Mouse (Mus musculus) ES-E14 (cell line): ENCODE data around the gene Srebf1. TPM values are rescaled to one million over a fixed set of nuclear protein-coding genes. Genes with fewer than 3 reads are reported as not detected.

Source experiments
- DNase-seq: peaks from one replicate; pipeline ENCODE4 v3.0.0-alpha.2; 2013; ENCODE audit warnings: low read depth, low spot score
- H3K27ac ChIP-seq: 2 replicates; pipeline ENCODE4 v1.5.1; 2012; ENCODE audit warnings: low read depth, mild to moderate bottlenecking, low read length, moderate library complexity, mixed read lengths; ENCODE audit not compliant: poor library complexity, insufficient read depth, severe bottlenecking
- H3K36me3 ChIP-seq: 2 replicates; pipeline ENCODE4 v1.6.1; 2012; ENCODE audit warnings: mild to moderate bottlenecking, low read length, moderate library complexity, mixed read lengths; ENCODE audit not compliant: control insufficient read depth, poor library complexity, insufficient read depth, severe bottlenecking
- H3K4me1 ChIP-seq, 2 experiments: fragments of 150-350 bp in 1 of 2; sonication (generic) in 1 of 2; 2 replicates each; pipeline ENCODE4 v1.6.1; 2012; ENCODE audit warnings: low read length in 2 of 2, mild to moderate bottlenecking in 1 of 2, mixed read lengths in 1 of 2; ENCODE audit not compliant: control insufficient read depth in 2 of 2, insufficient read depth in 2 of 2, poor library complexity in 1 of 2
- H3K4me3 ChIP-seq, 2 experiments: fragments of 150-350 bp in 1 of 2; sonication (generic) in 1 of 2; 2 replicates each; pipeline ENCODE4 v1.5.1; 2012; ENCODE audit warnings: low read length in 2 of 2, low read depth in 1 of 2, mild to moderate bottlenecking in 1 of 2, mixed read lengths in 1 of 2; ENCODE audit not compliant: insufficient read depth in 1 of 2, poor library complexity in 1 of 2, severe bottlenecking in 1 of 2
- H3K9ac ChIP-seq: 2 replicates; pipeline ENCODE4 v1.6.1; 2012; ENCODE audit warnings: low read depth, mild to moderate bottlenecking, low read length, mixed read lengths; ENCODE audit not compliant: poor library complexity, insufficient read depth, severe bottlenecking
- H3K9me3 ChIP-seq: fragments of 150-350 bp; sonication (generic); 2 replicates; pipeline ENCODE4 v1.6.1; 2012; ENCODE audit warnings: low read depth, mild to moderate bottlenecking, low read length; ENCODE audit not compliant: control insufficient read depth, insufficient read depth
- CHD2 ChIP-seq: IDR thresholded peaks from 2 replicates; pipeline ENCODE4 v1.6.1; 2014; ENCODE audit warnings: mild to moderate bottlenecking, low read depth, low read length, inconsistent platforms
- HCFC1 ChIP-seq: IDR thresholded peaks from 2 replicates; pipeline ENCODE4 v1.6.1; 2012; ENCODE audit warnings: low read length, inconsistent platforms, borderline replicate concordance; ENCODE audit not compliant: insufficient read depth
- MAFK ChIP-seq: IDR thresholded peaks from 2 replicates; pipeline ENCODE4 v1.6.1; 2014; ENCODE audit warnings: mild to moderate bottlenecking, low read depth, low read length, inconsistent platforms; ENCODE audit not compliant: insufficient read depth
- ZC3H11A ChIP-seq: IDR thresholded peaks from 2 replicates; pipeline ENCODE4 v1.6.1; 2012; ENCODE audit warnings: low read depth, mild to moderate bottlenecking, inconsistent platforms, low read length, borderline replicate concordance
- ZNF384 ChIP-seq: IDR thresholded peaks from 2 replicates; pipeline ENCODE4 v1.6.1; 2012; ENCODE audit warnings: low read depth, low read length, inconsistent platforms
- in situ Hi-C, 2 experiments: fragments of 600-800 bp; cut with MboI; formaldehyde crosslinking; loops; one replicate each; pipeline ENCODE4 v1.15.1; 2025; ENCODE audit warnings: low sequenced_read_pairs in 2 of 2, inconsistent platforms in 1 of 2; ENCODE audit not compliant: unreplicated experiment in 2 of 2
- total RNA-seq: library from RNA; depleted of rRNA; stranded (reverse); fragments of 300-350 nt; gene quantifications from 2 replicates; pipeline ENCODE4 v1.2.3, GENCODE M21; 2012

The Srebf1 gene
- total RNA-seq, 1 experiment, result 136 TPM

DNA sequence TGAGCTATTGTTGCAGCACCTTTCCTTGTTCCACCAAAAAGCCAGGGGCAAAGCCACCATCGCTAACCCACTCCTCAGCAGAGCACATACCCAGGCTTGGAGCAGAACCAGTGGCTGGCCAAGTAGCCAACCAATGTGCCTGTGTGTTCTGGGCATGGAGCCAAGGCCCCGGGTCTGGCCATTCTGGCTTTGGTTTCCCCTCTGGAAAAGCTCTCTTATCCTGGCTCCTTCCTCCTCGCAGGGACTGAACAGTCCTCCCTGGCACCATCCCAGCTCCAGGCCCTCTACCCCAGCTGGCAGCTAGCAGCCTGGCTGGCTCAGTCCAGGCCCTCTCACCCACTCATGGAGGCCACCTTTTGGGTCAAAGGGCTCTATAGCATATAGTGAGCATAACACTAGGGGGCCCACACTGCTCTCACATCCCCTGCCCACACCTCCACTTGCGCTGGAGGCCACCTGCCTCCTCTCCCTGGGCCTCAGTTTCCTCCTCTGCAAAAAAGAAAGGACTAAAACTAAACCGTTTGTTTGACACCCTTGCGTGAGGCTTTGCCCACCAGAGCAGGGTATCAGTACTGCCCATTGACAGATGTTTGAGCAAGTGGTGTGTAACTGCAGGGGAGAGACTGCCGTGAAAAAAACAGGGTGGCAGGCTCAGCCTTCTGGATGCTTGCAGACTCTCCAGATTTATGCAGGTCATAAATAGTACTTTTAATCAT is 13.0 kb downstream of the Srebf1 start:
- Histone ChIP-seq H3K4me3 (peak overlapping the region; percentile 58 to 70; a peak in 3 of 4 replicates), H3K27ac (no peak overlapping the region; the same call in 1 of the 2 replicates), H3K9ac (peak overlapping the region; percentile 77), H3K9me3 (no peaks in the 10 kb centered on the region), H3K4me1 (peaks cover 10 to 59% of the 10 kb centered on the region in 2 experiments; a peak in 3 of 4 replicates), H3K36me3 (peaks cover 35% of the 10 kb centered on the region)
- no peak for DNase-seq
- TF ChIP-seq HCFC1, result no peak
- in situ Hi-C loops, result no loop called here

DNA sequence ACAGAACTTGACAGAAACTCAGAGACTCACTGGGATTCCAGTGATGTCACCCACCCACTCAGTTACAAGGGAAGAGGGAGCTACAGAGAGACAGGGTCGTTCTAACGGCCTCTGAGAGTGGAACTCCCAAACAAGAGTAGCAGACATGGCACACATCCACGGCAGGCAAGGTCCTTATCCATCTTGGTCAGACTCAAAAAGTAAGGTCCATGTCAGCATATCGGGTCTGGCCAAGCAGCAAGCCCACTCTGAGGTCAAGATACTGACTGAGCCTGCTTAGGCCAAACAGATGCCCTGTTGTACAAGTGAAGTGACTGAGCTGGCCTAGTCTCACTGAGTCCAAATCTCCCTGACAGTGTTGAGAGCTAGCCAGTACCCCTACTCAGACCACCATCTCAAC is 13.7 kb downstream of the Srebf1 start:
- H3K27ac ChIP-seq, result no peak overlapping the region
- DNase-seq, result no peak
- H3K4me1 ChIP-seq, result peaks cover 10 to 62% of the 10 kb centered on the region in 2 experiments; a peak in 3 of 4 replicates
- peak overlapping the region; percentile 77 for H3K9ac ChIP-seq
- no peak for TF ChIP-seq MAFK
- no peak for TF ChIP-seq HCFC1
- TF ChIP-seq ZNF384, result no peak
- TF ChIP-seq ZC3H11A, result no peak
- no peak for TF ChIP-seq CHD2
- no peaks in the 10 kb centered on the region for H3K9me3 ChIP-seq
- H3K4me3 ChIP-seq, result no peak overlapping the region; a peak in 1 of 4 replicates
- in situ Hi-C loops, result no loop called here
- peaks cover 41% of the 10 kb centered on the region for H3K36me3 ChIP-seq

DNA sequence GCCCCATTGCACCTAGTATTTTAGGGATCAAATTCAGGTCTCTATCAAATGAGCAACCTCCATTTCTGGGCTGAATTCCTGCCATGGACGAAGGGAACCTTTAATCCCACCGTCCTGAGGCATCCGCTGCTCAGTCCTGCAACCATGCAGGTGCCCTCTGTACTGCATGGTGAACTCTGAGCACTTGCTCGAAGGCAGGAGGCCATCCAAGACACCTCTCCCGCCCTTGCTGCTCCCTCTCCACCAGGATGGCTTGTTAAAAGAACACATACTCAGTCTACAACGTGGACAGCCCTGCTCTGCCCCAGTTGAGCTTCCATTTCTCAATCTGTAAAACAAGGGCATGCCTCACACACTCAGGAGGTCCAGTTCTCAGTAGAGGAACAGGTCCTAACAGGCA is 14.2 kb downstream of the Srebf1 start:
- TF ChIP-seq ZNF384 (no peak), HCFC1 (no peak), CHD2 (no peak), MAFK (no peak), ZC3H11A (no peak)
- Histone ChIP-seq H3K4me1 (peaks cover 10 to 59% of the 10 kb centered on the region in 2 experiments; a peak in 3 of 4 replicates), H3K36me3 (peaks cover 44% of the 10 kb centered on the region), H3K9ac (peak overlapping the region; percentile 47), H3K27ac (no peak overlapping the region), H3K9me3 (no peaks in the 10 kb centered on the region), H3K4me3 (no peak overlapping the region)
- no peak for DNase-seq
- in situ Hi-C loops, result no loop called here

DNA sequence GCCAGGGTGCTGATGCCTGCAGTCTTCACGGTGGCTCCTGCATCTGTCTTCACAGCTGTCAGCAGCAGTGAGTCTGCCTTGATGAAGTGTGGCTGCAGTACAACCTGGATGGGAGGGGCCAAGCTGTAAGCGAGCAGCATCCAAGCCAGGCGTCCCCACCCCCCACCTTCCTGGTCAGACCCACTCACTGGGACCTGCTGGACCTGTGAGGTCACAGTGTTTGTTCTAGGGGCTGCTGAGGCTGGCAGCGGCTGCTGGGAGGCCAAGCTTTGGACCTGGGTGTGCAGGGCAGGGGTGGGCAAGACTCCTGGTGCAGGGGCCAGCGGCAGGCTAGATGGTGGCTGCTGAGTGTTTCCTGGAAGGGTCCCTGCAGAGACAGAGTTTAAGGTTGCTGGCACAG is 16.2 kb downstream of the Srebf1 start:
- H3K4me1 ChIP-seq, result peaks cover 5 to 44% of the 10 kb centered on the region in 2 experiments; a peak in 3 of 4 replicates
- no peak overlapping the region for H3K4me3 ChIP-seq
- no peak for DNase-seq
- no peaks in the 10 kb centered on the region for H3K9me3 ChIP-seq
- peaks cover 64% of the 10 kb centered on the region for H3K36me3 ChIP-seq
- no peak for TF ChIP-seq ZNF384
- TF ChIP-seq CHD2, result no peak
- no peak for TF ChIP-seq MAFK
- TF ChIP-seq HCFC1, result no peak
- no peak for TF ChIP-seq ZC3H11A
- no peak overlapping the region for H3K9ac ChIP-seq
- in situ Hi-C loops, result no loop called here
- no peak overlapping the region for H3K27ac ChIP-seq

DNA sequence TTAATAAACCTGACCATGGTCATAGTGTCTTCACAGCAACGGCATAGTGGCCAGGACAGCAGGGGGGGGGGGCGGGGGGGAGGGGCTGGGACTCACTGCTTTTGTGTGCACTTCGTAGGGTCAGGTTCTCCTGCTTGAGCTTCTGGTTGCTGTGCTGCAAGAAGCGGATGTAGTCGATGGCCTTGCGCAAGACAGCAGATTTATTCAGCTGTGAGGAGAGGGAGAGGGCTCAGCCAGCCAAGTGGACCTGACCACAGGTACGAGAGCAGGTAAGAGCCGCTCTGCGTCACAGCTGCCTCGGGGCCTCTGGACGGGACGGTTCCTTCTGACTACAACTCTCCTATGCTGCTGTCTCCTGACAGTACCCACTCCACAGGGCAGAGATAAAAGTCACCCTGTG is 17.4 kb downstream of the Srebf1 start:
- Histone ChIP-seq H3K9me3 (no peaks in the 10 kb centered on the region), H3K36me3 (peaks cover 75% of the 10 kb centered on the region), H3K27ac (no peak overlapping the region), H3K4me1 (peaks cover 3 to 46% of the 10 kb centered on the region in 2 experiments; a peak in 2 of 4 replicates), H3K4me3 (no peak overlapping the region), H3K9ac (no peak overlapping the region)
- in situ Hi-C loops, result no loop called here
- DNase-seq, result no peak
- TF ChIP-seq ZC3H11A (no peak), HCFC1 (no peak), MAFK (no peak), ZNF384 (no peak), CHD2 (no peak)
